Mouse (Mus musculus) thymus, adult 18-20 months (tissue): ENCODE measurements around the gene Gm10591.
"Not testable (repeated sequence)": the region's sequence is repeated elsewhere in the genome, so short reads cannot be mapped to it uniquely, and the experiment has no call there.

Experiments
- DNase-seq, 2 experiments: peaks; one replicate each; pipeline ENCODE4 v3.0.0; 2022; ENCODE audit warnings: mixed read lengths in 2 of 2

Gm10591 gene

DNA sequence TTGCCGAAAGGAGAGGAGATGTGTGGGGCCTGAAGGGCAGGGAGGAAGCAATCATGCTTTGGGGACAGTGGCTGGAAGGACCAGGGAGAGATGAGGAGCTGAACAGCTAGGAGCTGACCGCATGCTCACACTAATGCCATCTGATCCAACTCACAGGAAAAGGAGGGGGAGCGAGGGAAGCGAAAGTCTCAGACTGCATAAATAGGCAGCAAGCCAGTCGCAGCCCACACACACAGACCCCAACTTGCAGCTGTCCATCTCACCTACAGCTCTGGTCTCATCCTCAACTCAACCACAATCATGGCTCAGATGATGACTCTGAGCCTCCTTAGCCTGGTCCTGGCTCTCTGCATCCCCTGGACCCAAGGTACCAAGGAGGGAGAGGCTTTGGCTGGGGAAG is at the start of gene Gm10591:
Gene Gm10591 (plus strand): TSS at position 301 of the 400 bp plus-strand sequence.
- not testable (repeated sequence) for DNase-seq

DNA sequence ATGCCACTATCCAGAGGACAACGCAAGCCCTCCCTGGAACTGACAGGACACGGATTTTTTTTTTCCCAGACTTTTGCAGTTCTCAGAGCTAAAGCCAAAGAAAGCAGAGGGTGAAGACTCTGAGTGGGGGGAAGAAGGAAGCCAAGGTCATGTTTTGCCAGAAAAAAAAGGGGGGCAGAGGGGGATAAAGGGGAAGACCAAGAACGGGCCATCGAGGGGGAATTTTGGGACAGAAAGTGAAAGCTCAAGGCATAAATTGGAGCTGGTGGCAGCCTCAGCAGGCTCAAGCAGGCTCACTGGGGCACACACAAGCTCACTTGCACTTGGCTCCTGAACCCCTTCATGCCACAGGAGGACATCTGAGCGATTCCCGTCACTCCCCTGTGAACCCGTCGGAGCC is 17.4 kb downstream of the Gm10591 start, which contains the start of gene Gm2564:
Gene Gm2564 (plus strand): TSS at position 301 of the 400 bp plus-strand sequence.
- not testable (repeated sequence) for DNase-seq

- not testable (repeated sequence) for DNase-seq
Measured at GRCm38 (mm10) chr4:42654951-42655350, 43.0 kb downstream of the Gm10591 start, which contains the start of gene Ccl27b. TSS of gene Ccl27b (plus strand) at chr4:42655251.

- not testable (repeated sequence) for DNase-seq
Measured at GRCm38 (mm10) chr4:42661793-42662192, 49.8 kb downstream of the Gm10591 start, which contains the start of gene Il11ra2. TSS of gene Il11ra2 (minus strand) at chr4:42661893.
